Mouse (Mus musculus) lung, postnatal 25 days (tissue): Measurements from ENCODE around the gene Cdk12.
"Not testable (repeated sequence)": the region's sequence is repeated elsewhere in the genome, so short reads cannot be mapped to it uniquely, and the experiment has no call there.

Experiments used
- DNase-seq: peaks from one replicate; pipeline ENCODE4 v3.0.0; 2022; ENCODE audit warnings: low spot score

Cdk12 gene

GRCm38 (mm10) chr11:98202641-98203350 lies at the start of gene Cdk12:
Gene Cdk12 (plus strand): TSS chr11:98203059.
- peak; percentile 97 for DNase-seq

- no peak for DNase-seq
Observed at GRCm38 (mm10) chr11:98155094-98155493, 47.8 kb upstream of the Cdk12 start.

GRCm38 (mm10) chr11:98168400-98168799 lies 34.5 kb upstream of the Cdk12 start:
- DNase-seq, result no peak

GRCm38 (mm10) chr11:98182149-98182548 lies 20.7 kb upstream of the Cdk12 start:
- not testable (repeated sequence) for DNase-seq

GRCm38 (mm10) chr11:98187640-98188395 lies 15.0 kb upstream of the Cdk12 start:
- peak; percentile 75 for DNase-seq

GRCm38 (mm10) chr11:98190820-98191219 lies 12.0 kb upstream of the Cdk12 start:
- no peak for DNase-seq

GRCm38 (mm10) chr11:98192901-98193805 lies 9.7 kb upstream of the Cdk12 start, which contains the start of gene Med1:
Gene Med1 (minus strand): TSS chr11:98193293.
- peak; percentile 97 for DNase-seq

- peak; percentile 16 for DNase-seq
Observed at GRCm38 (mm10) chr11:98201791-98202640, 843 bp upstream of the Cdk12 start.

GRCm38 (mm10) chr11:98203351-98203911 lies 572 bp downstream of the Cdk12 start:
- DNase-seq, result peak; percentile 32

- no peak for DNase-seq
Observed at GRCm38 (mm10) chr11:98203931-98204421, 1.1 kb downstream of the Cdk12 start.

GRCm38 (mm10) chr11:98205463-98205862 lies 2.6 kb downstream of the Cdk12 start:
- DNase-seq, result no peak

- not testable (repeated sequence) for DNase-seq
Observed at GRCm38 (mm10) chr11:98206281-98206680, 3.4 kb downstream of the Cdk12 start.

- not testable (repeated sequence) for DNase-seq
Observed at GRCm38 (mm10) chr11:98209661-98210060, 6.8 kb downstream of the Cdk12 start.

GRCm38 (mm10) chr11:98213311-98213710 lies 10.5 kb downstream of the Cdk12 start:
- DNase-seq, result no peak

- DNase-seq, result no peak
Observed at GRCm38 (mm10) chr11:98226349-98226748, 23.5 kb downstream of the Cdk12 start.

GRCm38 (mm10) chr11:98238416-98238815 lies 35.6 kb downstream of the Cdk12 start:
- DNase-seq, result no peak

- no peak for DNase-seq
Observed at GRCm38 (mm10) chr11:98238995-98239394, 36.1 kb downstream of the Cdk12 start.

- DNase-seq, result not testable (repeated sequence)
Observed at GRCm38 (mm10) chr11:98242910-98243309, 40.1 kb downstream of the Cdk12 start.

GRCm38 (mm10) chr11:98244415-98244814 lies 41.6 kb downstream of the Cdk12 start:
- no peak for DNase-seq

- no peak for DNase-seq
Observed at GRCm38 (mm10) chr11:98247325-98247724, 44.5 kb downstream of the Cdk12 start.

GRCm38 (mm10) chr11:98253807-98254206 lies 50.9 kb downstream of the Cdk12 start:
- no peak for DNase-seq
